Mouse (Mus musculus) thymus, adult 2 months (tissue): ENCODE measurements around the gene Mrpl39.

Source experiments
- CTCF ChIP-seq: fragments of 200-500 bp; IDR thresholded peaks from 2 replicates; pipeline ENCODE4 v1.5.1; 2012; ENCODE audit warnings: mild to moderate bottlenecking, control low read depth, low read length, moderate library complexity, borderline replicate concordance; ENCODE audit not compliant: control insufficient read depth, poor library complexity, insufficient read depth; ENCODE audit errors: extremely low read depth
- POLR2A ChIP-seq: fragments of 200-500 bp; IDR thresholded peaks from 2 replicates; pipeline ENCODE4 v1.6.1; 2012; ENCODE audit warnings: mild to moderate bottlenecking, low read length, control low read depth, moderate library complexity; ENCODE audit not compliant: control insufficient read depth, poor library complexity, insufficient read depth; ENCODE audit errors: extremely low read depth

DNA sequence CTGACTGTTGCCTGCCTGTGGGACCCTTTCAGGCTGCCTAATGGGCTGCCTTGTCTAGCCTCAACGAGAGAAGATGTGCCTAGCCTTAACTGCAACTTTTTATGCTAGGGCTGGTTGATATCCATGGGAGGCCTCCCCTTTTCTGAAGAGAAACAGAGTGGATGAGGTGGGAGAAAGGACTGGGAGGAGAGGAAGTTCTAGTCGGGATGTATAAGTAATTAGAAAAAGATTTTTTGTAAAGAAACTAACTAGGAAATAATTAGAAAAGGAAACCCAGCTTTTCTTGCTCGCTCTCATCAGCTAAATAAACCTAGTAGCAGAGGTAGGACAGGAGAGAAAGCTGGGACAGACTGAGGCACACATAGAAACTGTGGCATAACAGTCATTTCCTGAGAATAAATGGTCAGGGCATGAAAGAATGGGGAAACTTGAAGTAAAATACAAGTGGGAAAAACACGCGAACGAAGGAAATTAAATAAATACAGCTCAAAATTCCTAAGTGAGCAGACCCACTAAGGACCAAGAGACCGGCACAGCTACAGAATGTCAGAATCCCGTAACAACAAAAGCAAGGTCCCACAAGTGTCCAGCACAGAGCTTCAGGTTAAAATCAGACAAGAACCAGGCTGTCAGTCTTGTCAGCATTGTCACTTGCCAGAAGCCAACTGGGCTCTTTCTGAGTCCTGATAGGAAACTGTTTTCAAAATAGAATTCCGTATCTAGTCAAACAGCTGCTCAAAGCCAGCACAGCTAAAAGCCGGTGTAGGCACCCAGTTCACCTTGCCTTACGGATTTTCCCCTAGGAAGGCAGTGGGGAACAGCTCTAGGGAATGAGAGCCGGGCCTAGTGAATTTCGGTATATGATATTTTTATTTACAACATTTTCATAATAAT, 18.6 kb downstream of the Mrpl39 start:
- TF ChIP-seq CTCF (no peak), POLR2A (no peak)
